Mouse (Mus musculus) bone marrow macrophage, adult 2 months (primary cell): Measurements from ENCODE around the gene Slc3a2.

Experiments used
- CTCF ChIP-seq: IDR thresholded peaks from 2 replicates; pipeline ENCODE4 v1.5.1; 2012; ENCODE audit warnings: low read depth, mild to moderate bottlenecking, low read length, moderate library complexity
- POLR2A ChIP-seq: IDR thresholded peaks from 2 replicates; pipeline ENCODE4 v1.6.1; 2012; ENCODE audit warnings: mild to moderate bottlenecking, low read depth, low read length, borderline replicate concordance

- TF ChIP-seq POLR2A, result no peak; the same call in 1 of the 2 replicates
- peak; percentile 45 for TF ChIP-seq CTCF
Measured at GRCm38 (mm10) chr19:8713306-8713996, 9.7 kb downstream of the Slc3a2 start.
